Mouse (Mus musculus): ENCODE data around the gene Faf1. TPM values are rescaled to one million over a fixed set of nuclear protein-coding genes. Genes with fewer than 3 reads are reported as not detected.

Gene Faf1
- polyA plus RNA-seq, 1 experiment from 2014 or later, result 22.6 TPM

DNA sequence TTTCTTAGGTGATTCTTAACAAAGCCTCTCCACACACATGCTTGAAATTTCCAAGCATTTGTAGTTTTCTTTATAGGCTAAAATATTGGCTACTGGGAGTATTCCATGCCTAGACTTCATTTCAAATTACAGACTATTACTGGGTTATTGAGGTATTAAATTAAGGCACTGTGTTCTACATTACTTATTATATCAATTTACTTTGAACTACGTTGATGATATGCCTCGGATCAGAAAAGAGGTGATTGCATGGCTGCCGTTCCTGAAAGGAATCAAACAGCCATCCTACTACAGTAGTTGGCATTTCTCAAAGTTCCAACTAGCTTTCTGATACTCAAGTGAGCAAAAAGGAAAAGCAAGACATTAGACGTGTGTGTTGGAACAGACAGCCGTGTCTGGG, 14.1 kb upstream of the Faf1 start:
- Histone ChIP-seq H3K4me1 (replicated peaks; ENCODE audit: insufficient read depth, low read length) (no peaks in the 10 kb centered on the region), H3K4me2 (ENCODE audit: low read length) (no peak overlapping the region), H3K27ac (no peak overlapping the region), H3K9ac (ENCODE audit: low read depth, low read length) (no peak overlapping the region), H3K9me3 (replicated peaks; ENCODE audit: low read length) (no peaks in the 10 kb centered on the region), H3K27me3 (ENCODE audit: insufficient read depth, low read length) (peaks cover 47% of the 10 kb centered on the region), H3K36me3 (ENCODE audit: insufficient read depth, low read length) (no peaks in the 10 kb centered on the region), H3K4me3 (replicated peaks; ENCODE audit: low read depth, low read length) (no peak overlapping the region)
- TF ChIP-seq CTCF (IDR thresholded peaks at IDR 0.05; ENCODE audit: low read depth), result no peak
- ATAC-seq (replicated peaks; ENCODE audit: low FRiP score, low read depth) (no peak), DNase-seq (ENCODE audit: low spot score) (no peak)
- 26% methylated on average over 5 of the region's 5 CpGs for WGBS

DNA sequence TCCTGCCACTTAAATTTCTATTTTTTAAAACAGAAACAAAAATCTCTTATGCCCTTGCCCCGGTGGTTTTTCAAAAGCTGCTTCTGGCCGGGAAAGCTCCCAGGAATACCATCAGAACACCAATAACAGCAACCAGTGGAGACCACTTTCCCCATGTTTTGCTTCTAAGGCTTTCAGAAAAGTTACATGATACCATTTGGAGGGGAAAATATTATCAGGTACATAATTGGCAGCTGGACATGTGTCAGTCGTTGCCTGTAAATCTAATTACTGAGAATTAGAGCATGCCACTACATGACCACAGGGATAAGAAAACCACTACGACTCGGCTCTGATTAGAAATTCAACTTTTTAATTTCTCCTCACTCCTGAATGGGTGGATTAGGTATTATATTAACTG, 12.3 kb upstream of the Faf1 start:
- no peak overlapping the region for H3K27ac ChIP-seq
- H3K9ac ChIP-seq (ENCODE audit: low read depth, low read length), result no peak overlapping the region
- no peaks in the 10 kb centered on the region for H3K4me1 ChIP-seq (replicated peaks; ENCODE audit: insufficient read depth, low read length)
- H3K36me3 ChIP-seq (ENCODE audit: insufficient read depth, low read length), result no peaks in the 10 kb centered on the region
- no peak for TF ChIP-seq CTCF (IDR thresholded peaks at IDR 0.05; ENCODE audit: low read depth)
- H3K4me2 ChIP-seq (ENCODE audit: low read length), result peak overlapping the region; percentile 100; the same call in 1 of the 2 replicates
- H3K27me3 ChIP-seq (ENCODE audit: insufficient read depth, low read length), result peaks cover 32% of the 10 kb centered on the region
- H3K9me3 ChIP-seq (replicated peaks; ENCODE audit: low read length), result no peaks in the 10 kb centered on the region
- DNase-seq (ENCODE audit: low spot score) (no peak), ATAC-seq (replicated peaks; ENCODE audit: low FRiP score, low read depth) (no peak)
- 22% methylated on average over 5 of the region's 5 CpGs for WGBS
- peak overlapping the region; percentile 79; the same call in 1 of the 2 replicates for H3K4me3 ChIP-seq (replicated peaks; ENCODE audit: low read depth, low read length)

DNA sequence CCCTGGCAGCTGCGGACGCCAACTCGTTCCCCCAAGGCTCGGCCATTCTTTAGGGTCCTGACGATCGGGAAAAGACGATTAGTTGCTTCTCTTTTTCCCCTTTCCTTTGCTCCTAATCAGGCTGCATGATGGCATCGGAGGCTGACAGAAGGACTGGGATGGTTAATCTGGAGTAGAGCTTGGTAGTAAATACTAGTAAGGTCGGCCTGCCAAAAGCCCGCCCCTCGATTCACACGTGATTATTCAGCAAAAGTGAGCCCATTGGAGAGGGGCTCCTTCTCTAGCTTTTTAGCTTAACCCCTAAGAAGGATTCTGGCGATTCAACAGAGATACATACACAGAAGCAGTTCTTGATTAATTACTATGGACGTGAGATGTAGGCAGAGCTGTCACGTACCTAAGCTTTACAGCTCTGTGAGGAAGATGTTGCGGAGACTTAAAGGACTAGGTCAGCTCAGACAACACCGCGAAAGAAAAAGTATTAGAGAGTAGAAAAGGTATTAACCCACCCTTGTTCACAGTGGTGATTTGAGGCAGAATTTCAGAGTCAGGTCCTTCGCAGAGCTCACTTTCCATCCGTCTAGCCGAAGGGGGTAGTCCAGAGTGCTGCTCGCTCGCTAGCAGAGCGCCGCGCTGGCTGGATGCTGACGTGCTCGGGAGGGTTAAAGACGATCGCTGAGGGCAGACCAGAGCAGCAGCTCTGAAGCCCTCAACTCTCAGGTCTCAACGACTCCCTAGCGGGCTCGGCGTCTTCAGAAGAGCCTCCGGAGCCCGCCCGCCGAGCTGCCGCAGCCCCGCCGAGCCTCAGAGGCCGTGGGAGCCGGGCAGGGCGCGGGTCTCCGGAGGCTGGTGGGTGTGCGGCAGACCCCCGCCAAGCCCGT, 11.0 kb upstream of the Faf1 start:
- Histone ChIP-seq H3K4me3 (replicated peaks; ENCODE audit: low read depth, low read length) (peak overlapping the region; percentile 79), H3K27ac (peak overlapping the region; percentile 56; the same call in 1 of the 2 replicates), H3K36me3 (ENCODE audit: insufficient read depth, low read length) (no peaks in the 10 kb centered on the region), H3K4me2 (ENCODE audit: low read length) (peak overlapping the region; percentile 100), H3K4me1 (replicated peaks; ENCODE audit: insufficient read depth, low read length) (no peaks in the 10 kb centered on the region), H3K27me3 (ENCODE audit: insufficient read depth, low read length) (peaks cover 23% of the 10 kb centered on the region), H3K9me3 (replicated peaks; ENCODE audit: low read length) (no peaks in the 10 kb centered on the region), H3K9ac (ENCODE audit: low read depth, low read length) (peak overlapping the region; percentile 96)
- DNase-seq (ENCODE audit: low spot score), result peak; percentile 76
- under 1% methylated on average over 49 of the region's 49 CpGs for WGBS
- peak; percentile 25 for ATAC-seq (replicated peaks; ENCODE audit: low FRiP score, low read depth)
- TF ChIP-seq CTCF (IDR thresholded peaks at IDR 0.05; ENCODE audit: low read depth), result no peak

DNA sequence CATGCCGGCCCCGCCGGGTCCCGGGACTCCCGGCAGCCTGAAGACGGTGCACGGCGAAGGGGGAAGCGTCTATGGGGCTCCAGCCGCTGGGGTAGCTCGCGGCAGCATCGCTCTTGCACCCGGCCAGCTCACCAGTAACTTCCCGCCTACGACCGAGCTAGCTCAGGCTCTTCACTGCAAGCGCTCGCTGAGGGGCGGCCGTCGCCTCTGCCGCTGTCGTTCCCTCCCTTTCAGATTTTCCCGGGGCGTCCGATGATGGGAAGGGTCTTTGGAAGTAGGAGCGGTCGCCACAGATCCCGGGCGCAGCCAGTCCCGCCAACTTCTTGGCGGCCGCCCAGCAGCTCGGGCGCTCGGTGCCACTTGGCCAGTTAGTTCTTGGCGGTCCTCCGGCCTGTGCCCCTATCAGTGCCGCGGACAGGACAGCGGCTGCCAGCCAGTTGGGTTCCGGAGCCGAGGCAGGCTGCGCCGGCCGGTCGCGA, 10.4 kb upstream of the Faf1 start:
- peak overlapping the region; percentile 79 for H3K4me3 ChIP-seq (replicated peaks; ENCODE audit: low read depth, low read length)

DNA sequence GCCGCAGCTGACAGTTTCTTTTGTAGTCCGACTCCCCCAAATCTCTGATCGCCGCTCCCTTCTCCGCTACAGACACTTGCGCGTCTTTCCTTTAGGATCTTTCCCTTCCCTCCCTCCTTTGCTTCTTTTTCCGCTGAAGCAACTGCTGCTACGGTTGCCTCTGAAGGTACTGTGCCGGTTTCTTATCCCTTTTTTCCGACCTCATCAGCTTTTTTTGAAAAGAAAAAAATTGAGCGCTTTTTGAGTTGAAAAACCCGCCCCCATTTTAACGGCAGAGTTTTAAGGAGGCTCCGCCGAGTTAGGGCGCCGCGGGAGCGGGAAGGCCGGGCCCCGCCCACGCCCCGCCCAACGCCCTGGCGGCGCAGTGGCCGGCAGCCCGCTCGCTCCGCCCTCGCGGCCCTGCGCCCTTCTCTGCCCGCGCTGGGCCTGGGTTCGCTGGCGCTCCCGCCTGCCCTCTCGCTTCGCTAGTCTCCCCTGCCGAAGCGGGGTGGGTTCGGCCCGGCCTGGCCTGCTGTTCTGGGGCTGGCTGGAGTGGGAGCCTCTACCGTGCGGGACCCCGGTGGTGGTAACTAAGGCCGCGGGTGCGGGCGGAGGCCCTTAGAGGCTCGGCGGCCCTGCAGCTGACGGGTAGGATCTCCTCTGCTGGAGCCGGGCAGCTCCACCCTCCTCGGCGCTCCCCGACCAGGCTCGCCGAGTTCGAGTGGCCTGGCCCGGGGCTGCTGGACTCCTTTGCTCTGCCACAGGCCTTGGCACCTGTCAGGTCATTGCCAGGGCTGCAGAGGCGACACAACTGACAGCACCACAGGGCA, 9.7 kb upstream of the Faf1 start, which contains the start of gene Cdkn2c:
Cdkn2c (minus strand) TSS at position 729 of the 809 bp plus-strand sequence.
- Histone ChIP-seq H3K4me2 (ENCODE audit: low read length) (peak within 1 kb of the TSS; percentile 100), H3K9me3 (replicated peaks; ENCODE audit: low read length) (no peaks in the 10 kb centered on the region), H3K4me3 (replicated peaks; ENCODE audit: low read depth, low read length) (peak within 1 kb of the TSS; percentile 79), H3K9ac (ENCODE audit: low read depth, low read length) (peak within 1 kb of the TSS; percentile 96), H3K27me3 (ENCODE audit: insufficient read depth, low read length) (peaks cover 12% of the 10 kb centered on the region), H3K36me3 (ENCODE audit: insufficient read depth, low read length) (no peaks in the 10 kb centered on the region), H3K27ac (peak within 1 kb of the TSS; percentile 98), H3K4me1 (replicated peaks; ENCODE audit: insufficient read depth, low read length) (no peaks in the 10 kb centered on the region)
- peak; percentile 15; the same call in 1 of the 2 replicates for TF ChIP-seq CTCF (IDR thresholded peaks at IDR 0.05; ENCODE audit: low read depth)
- 0% methylated on average over 64 of the region's 64 CpGs for WGBS
- DNase-seq (ENCODE audit: low spot score), result peak; percentile 93
- peak; percentile 96 for ATAC-seq (replicated peaks; ENCODE audit: low FRiP score, low read depth)

More for the DNA sequence above, 10.4 kb upstream of the Faf1 start:
- Histone ChIP-seq H3K36me3 (ENCODE audit: insufficient read depth, low read length) (no peaks in the 10 kb centered on the region), H3K4me2 (ENCODE audit: low read length) (peak overlapping the region; percentile 100), H3K27me3 (ENCODE audit: insufficient read depth, low read length) (peaks cover 19% of the 10 kb centered on the region), H3K27ac (peak overlapping the region; percentile 56), H3K9me3 (replicated peaks; ENCODE audit: low read length) (no peaks in the 10 kb centered on the region), H3K4me1 (replicated peaks; ENCODE audit: insufficient read depth, low read length) (no peaks in the 10 kb centered on the region), H3K9ac (ENCODE audit: low read depth, low read length) (peak overlapping the region; percentile 96)
- WGBS, result 0% methylated on average over 47 of the region's 49 CpGs
- ATAC-seq (replicated peaks; ENCODE audit: low FRiP score, low read depth) (peak; percentile 66), DNase-seq (ENCODE audit: low spot score) (peak; percentile 49)
- TF ChIP-seq CTCF (IDR thresholded peaks at IDR 0.05; ENCODE audit: low read depth), result no peak

DNA sequence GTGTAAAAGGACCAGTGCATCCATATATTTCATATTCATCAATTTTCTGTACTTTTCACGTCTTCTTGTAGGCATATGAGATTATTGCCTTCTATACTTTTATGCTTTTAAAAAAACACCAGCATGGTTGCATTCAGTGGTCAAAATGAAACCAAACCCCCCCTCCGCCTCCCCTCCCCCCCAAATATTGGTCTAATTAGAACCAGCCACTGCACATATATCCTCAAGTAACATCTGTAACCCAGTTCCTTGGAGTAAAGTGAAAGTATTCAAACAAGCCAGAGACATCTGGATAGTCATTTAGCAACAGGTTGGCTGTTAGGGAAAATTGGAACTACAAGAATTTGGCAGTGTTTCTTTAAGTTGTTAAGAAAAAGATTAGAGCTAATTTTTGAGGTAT, 8.9 kb upstream of the Faf1 start:
- peak overlapping the region; percentile 98; the same call in 1 of the 2 replicates for H3K27ac ChIP-seq
- WGBS, result 72% methylated on average over 2 of the region's 2 CpGs
- H3K4me1 ChIP-seq (replicated peaks; ENCODE audit: insufficient read depth, low read length), result no peaks in the 10 kb centered on the region
- peak overlapping the region; percentile 79 for H3K4me3 ChIP-seq (replicated peaks; ENCODE audit: low read depth, low read length)
- peak overlapping the region; percentile 96 for H3K9ac ChIP-seq (ENCODE audit: low read depth, low read length)
- no peaks in the 10 kb centered on the region for H3K36me3 ChIP-seq (ENCODE audit: insufficient read depth, low read length)
- DNase-seq (ENCODE audit: low spot score) (no peak), ATAC-seq (replicated peaks; ENCODE audit: low FRiP score, low read depth) (no peak)
- H3K27me3 ChIP-seq (ENCODE audit: insufficient read depth, low read length), result peaks cover 7% of the 10 kb centered on the region
- peak overlapping the region; percentile 100 for H3K4me2 ChIP-seq (ENCODE audit: low read length)
- TF ChIP-seq CTCF (IDR thresholded peaks at IDR 0.05; ENCODE audit: low read depth), result no peak
- H3K9me3 ChIP-seq (replicated peaks; ENCODE audit: low read length), result no peaks in the 10 kb centered on the region
